Mouse (Mus musculus): ENCODE measurements around the gene Bcl7c. TPM values are rescaled to one million over a fixed set of nuclear protein-coding genes. Genes with fewer than 3 reads are reported as not detected.
A peak's percentile ranks its signal among the peaks of the same experiment; 100 is the strongest.

Bcl7c gene
- polyA plus RNA-seq, 1 experiment, result 94.7 TPM

DNA sequence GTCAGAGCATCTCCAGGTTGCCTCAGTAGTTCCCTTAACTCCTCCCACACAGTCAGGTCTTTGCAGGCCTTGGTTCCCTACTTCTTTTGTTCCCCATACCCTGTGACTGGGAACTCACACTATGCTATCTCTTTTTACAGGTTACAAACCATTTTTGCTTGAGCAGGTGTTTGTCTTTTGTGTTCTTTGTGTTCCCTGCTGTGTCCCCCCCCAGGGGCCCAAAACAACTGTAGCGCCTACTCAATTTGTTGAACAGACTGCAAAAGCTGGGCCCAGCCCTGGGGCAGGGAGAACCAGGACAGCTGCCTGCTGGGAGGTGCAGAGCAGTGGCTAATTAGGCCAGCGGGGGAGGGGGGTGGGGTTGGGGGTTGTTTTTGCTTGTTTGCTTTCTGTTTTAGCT is 90.8 kb downstream of the Bcl7c start:
- Histone ChIP-seq H3K36me3 (ENCODE audit: control insufficient read depth, insufficient read depth) (no peaks in the 10 kb centered on the region), H3ac (ENCODE audit: control insufficient read depth, insufficient read length) (no peak overlapping the region), H3K4me2 (ENCODE audit: low read depth) (no peak overlapping the region), H3K4me3 (no peak overlapping the region), H3K79me2 (ENCODE audit: control insufficient read depth, insufficient read depth) (peaks cover 9% of the 10 kb centered on the region), H3K27me3 (ENCODE audit: control insufficient read depth, insufficient read depth, insufficient read length) (no peaks in the 10 kb centered on the region)
- TF ChIP-seq SRF (IDR thresholded peaks at IDR 0.05; ENCODE audit: control insufficient read depth, insufficient read length, low read depth) (no peak), MAX (IDR thresholded peaks at IDR 0.05; ENCODE audit: low read depth) (no peak), POLR2A (IDR thresholded peaks at IDR 0.05; ENCODE audit: insufficient read length, low read depth) (no peak), TCF3 (IDR thresholded peaks at IDR 0.05; ENCODE audit: insufficient read length, low read depth) (no peak), MYOG (IDR thresholded peaks at IDR 0.05; ENCODE audit: control insufficient read depth in 1 of 3, insufficient read depth in 1 of 3, insufficient read length in 2 of 3, low read depth in 2 of 3) (no peak), E2F4 (IDR thresholded peaks at IDR 0.05; ENCODE audit: insufficient read depth) (no peak), MYOD1 (IDR thresholded peaks at IDR 0.05; ENCODE audit: control insufficient read depth in 1 of 3, insufficient read length in 2 of 3, low read depth in 2 of 3) (no peak), REST (IDR thresholded peaks at IDR 0.05; ENCODE audit: insufficient read depth, insufficient read length) (no peak), CEBPB (IDR thresholded peaks at IDR 0.05; ENCODE audit: insufficient read depth, poor library complexity, severe bottlenecking) (no peak)

DNA sequence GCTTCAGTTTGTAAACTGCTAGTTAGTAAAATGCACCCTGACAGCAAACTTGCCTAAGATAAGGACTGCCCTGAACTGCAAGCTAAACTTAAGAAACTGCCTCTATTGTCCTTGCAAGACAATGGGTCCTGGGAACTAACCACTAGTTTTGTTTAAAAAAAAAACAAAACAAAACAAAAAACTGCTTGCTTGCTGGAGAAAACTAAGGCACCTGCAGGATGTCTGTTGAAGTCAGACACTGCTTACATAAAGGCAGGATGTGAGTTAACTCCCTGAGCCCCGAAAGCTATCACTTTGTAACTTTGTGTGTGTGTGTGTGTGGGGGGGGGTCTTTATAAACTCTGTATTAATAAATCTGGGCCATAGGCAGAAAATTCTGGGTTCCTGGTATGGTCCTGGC is 91.9 kb downstream of the Bcl7c start:
- Histone ChIP-seq H3ac (ENCODE audit: control insufficient read depth, insufficient read length) (no peak overlapping the region), H3K36me3 (ENCODE audit: control insufficient read depth, insufficient read depth) (no peaks in the 10 kb centered on the region), H3K4me2 (ENCODE audit: low read depth) (no peak overlapping the region), H3K79me2 (ENCODE audit: control insufficient read depth, insufficient read depth) (peaks cover 9% of the 10 kb centered on the region), H3K27me3 (ENCODE audit: control insufficient read depth, insufficient read depth, insufficient read length) (no peaks in the 10 kb centered on the region), H3K4me3 (no peak overlapping the region)
- TF ChIP-seq CEBPB (IDR thresholded peaks at IDR 0.05; ENCODE audit: insufficient read depth, poor library complexity, severe bottlenecking), result no peak
- TF ChIP-seq E2F4 (IDR thresholded peaks at IDR 0.05; ENCODE audit: insufficient read depth), result no peak
- TF ChIP-seq TCF12 (IDR thresholded peaks at IDR 0.05; ENCODE audit: insufficient read depth, poor library complexity, severe bottlenecking), result no peak
- no peak for TF ChIP-seq TCF3 (IDR thresholded peaks at IDR 0.05; ENCODE audit: insufficient read length, low read depth)
- no peak for TF ChIP-seq MYOG (IDR thresholded peaks at IDR 0.05; ENCODE audit: control insufficient read depth in 1 of 3, insufficient read depth in 1 of 3, insufficient read length in 2 of 3, low read depth in 2 of 3)
- no peak for TF ChIP-seq USF1 (IDR thresholded peaks at IDR 0.05; ENCODE audit: low read depth)
- no peak for TF ChIP-seq MYOD1 (IDR thresholded peaks at IDR 0.05; ENCODE audit: control insufficient read depth in 1 of 3, insufficient read length in 2 of 3, low read depth in 2 of 3)

DNA sequence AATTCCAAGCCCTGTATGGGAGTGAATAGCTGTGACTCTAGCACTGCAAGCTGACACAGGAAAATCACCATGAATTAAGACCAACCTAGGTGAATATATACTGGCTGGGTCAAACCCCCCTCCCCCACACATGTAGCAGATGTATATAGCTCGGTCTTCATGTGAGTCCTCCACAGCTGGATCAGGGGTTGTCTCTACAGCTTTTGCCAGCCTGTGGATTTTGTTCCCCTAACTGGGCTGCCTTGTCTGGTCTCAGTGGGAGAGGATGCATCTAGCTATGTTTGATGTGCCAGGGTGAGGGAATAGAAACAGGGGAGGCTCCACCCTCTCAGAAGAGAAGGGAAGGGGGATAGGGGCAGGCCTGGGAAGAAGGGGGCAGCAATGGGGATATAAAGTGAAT is 92.4 kb downstream of the Bcl7c start:
- Histone ChIP-seq H3K4me3 (peak overlapping the region; percentile 80), H3K4me2 (ENCODE audit: low read depth) (no peak overlapping the region), H3K27me3 (ENCODE audit: control insufficient read depth, insufficient read depth, insufficient read length) (no peaks in the 10 kb centered on the region), H3K36me3 (ENCODE audit: control insufficient read depth, insufficient read depth) (no peaks in the 10 kb centered on the region), H3ac (ENCODE audit: control insufficient read depth, insufficient read length) (no peak overlapping the region), H3K79me2 (ENCODE audit: control insufficient read depth, insufficient read depth) (peaks cover 9% of the 10 kb centered on the region)
- TF ChIP-seq POLR2A (IDR thresholded peaks at IDR 0.05; ENCODE audit: insufficient read length, low read depth), result no peak
- no peak for TF ChIP-seq MYOG (IDR thresholded peaks at IDR 0.05; ENCODE audit: control insufficient read depth in 1 of 3, insufficient read depth in 1 of 3, insufficient read length in 2 of 3, low read depth in 2 of 3)

DNA sequence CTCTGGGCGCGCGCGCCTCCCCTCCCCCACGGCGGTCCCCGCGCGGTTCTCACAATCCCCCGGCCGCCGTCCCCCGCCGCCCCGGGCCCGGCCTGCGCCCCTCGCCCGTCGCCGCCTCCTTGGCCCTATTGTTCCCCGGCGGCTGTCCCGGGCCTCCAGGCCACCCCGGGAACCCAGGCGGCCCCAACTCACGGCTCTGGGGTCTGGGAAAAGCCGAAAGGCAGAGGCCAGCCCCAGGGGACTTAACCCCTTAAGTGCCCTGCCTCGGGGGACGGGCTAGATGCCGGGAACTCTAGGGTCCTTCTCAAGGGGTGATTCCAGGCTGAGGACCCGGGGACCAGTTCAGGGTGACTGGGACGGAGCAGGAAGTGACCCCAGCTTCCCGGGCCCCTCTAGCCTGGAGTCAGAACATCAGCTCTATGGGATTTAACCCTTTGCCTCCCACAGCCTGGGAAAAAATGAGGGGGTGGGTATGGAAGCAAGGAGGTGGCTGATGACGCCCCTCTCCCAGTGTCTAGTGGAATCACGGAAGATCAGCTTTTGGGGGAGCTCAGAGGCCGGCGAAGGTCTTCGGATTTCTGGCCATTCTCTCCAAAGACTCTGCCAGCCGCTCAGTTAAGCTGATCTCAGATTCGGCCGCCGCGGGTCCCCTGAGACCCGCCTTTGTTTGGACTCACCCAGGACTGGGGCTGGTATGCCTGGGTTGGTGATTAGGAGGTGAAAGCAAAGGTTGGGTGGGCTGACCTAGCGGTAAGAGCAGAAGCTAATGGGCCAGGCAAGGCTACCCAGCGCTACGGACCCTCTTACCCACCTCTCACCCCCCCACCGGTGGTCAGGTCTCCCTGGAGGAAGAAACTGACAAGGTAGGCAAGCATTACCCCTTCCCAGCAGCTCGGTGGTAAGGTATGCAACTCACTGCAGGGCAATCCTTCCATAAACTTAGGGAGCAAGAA is 93.6 kb downstream of the Bcl7c start, which contains the start of gene Zfp629:
Gene Zfp629 (minus strand): TSS at position 907 of the 953 bp plus-strand sequence.
- Histone ChIP-seq H3K4me2 (ENCODE audit: low read depth) (peak within 1 kb of the TSS; percentile 83), H3K4me3 (peak within 1 kb of the TSS; percentile 80), H3K36me3 (ENCODE audit: control insufficient read depth, insufficient read depth) (peaks cover 1% of the 10 kb centered on the region), H3K79me2 (ENCODE audit: control insufficient read depth, insufficient read depth) (peaks cover 9% of the 10 kb centered on the region), H3K27me3 (ENCODE audit: control insufficient read depth, insufficient read depth, insufficient read length) (no peaks in the 10 kb centered on the region), H3ac (ENCODE audit: control insufficient read depth, insufficient read length) (peak within 1 kb of the TSS; percentile 59)
- no peak for TF ChIP-seq TCF3 (IDR thresholded peaks at IDR 0.05; ENCODE audit: insufficient read length, low read depth)
- TF ChIP-seq POLR2A (IDR thresholded peaks at IDR 0.05; ENCODE audit: insufficient read length, low read depth), result no peak
- no peak for TF ChIP-seq POLR2AphosphoS2 (IDR thresholded peaks at IDR 0.05; ENCODE audit: insufficient read length, low read depth)
- no peak for TF ChIP-seq USF1 (IDR thresholded peaks at IDR 0.05; ENCODE audit: low read depth)
- no peak for TF ChIP-seq TCF12 (IDR thresholded peaks at IDR 0.05; ENCODE audit: insufficient read depth, poor library complexity, severe bottlenecking)
- no peak for TF ChIP-seq SRF (IDR thresholded peaks at IDR 0.05; ENCODE audit: control insufficient read depth, insufficient read length, low read depth)
- no peak for TF ChIP-seq MYOD1 (IDR thresholded peaks at IDR 0.05; ENCODE audit: control insufficient read depth in 1 of 3, insufficient read length in 2 of 3, low read depth in 2 of 3)
- TF ChIP-seq MAX (IDR thresholded peaks at IDR 0.05; ENCODE audit: low read depth), result no peak
- TF ChIP-seq E2F4 (IDR thresholded peaks at IDR 0.05; ENCODE audit: insufficient read depth), result no peak
- TF ChIP-seq MYOG (IDR thresholded peaks at IDR 0.05; ENCODE audit: control insufficient read depth in 1 of 3, insufficient read depth in 1 of 3, insufficient read length in 2 of 3, low read depth in 2 of 3), result no peak
- TF ChIP-seq CEBPB (IDR thresholded peaks at IDR 0.05; ENCODE audit: insufficient read depth, poor library complexity, severe bottlenecking), result no peak
- TF ChIP-seq REST (IDR thresholded peaks at IDR 0.05; ENCODE audit: insufficient read depth, insufficient read length), result no peak

DNA sequence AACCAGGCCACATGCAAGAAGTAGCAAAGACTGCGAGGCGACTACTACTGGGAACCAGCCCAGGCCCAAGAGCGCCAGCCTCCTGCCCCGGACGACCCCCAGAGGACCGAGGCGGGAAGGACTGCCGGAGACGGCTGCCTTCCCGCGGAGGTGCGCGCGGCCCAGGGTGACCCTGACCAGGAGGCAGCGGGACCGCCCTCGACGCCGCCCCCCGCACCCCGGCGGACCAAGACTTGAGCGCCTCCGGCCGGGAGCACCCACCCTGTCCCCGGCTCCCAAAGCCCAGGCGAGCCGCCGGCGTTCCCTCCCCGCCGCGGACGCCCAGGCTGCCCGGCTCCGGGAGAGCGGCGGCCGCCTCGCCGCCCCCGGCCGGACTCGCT is 94.2 kb downstream of the Bcl7c start:
- Histone ChIP-seq H3ac (ENCODE audit: control insufficient read depth, insufficient read length) (peak overlapping the region; percentile 59), H3K79me2 (ENCODE audit: control insufficient read depth, insufficient read depth) (peaks cover 9% of the 10 kb centered on the region), H3K4me3 (peak overlapping the region; percentile 80), H3K4me2 (ENCODE audit: low read depth) (peak overlapping the region; percentile 83), H3K36me3 (ENCODE audit: control insufficient read depth, insufficient read depth) (peaks cover 8% of the 10 kb centered on the region), H3K27me3 (ENCODE audit: control insufficient read depth, insufficient read depth, insufficient read length) (no peaks in the 10 kb centered on the region)
- TF ChIP-seq POLR2AphosphoS2 (IDR thresholded peaks at IDR 0.05; ENCODE audit: insufficient read length, low read depth), result no peak
- TF ChIP-seq SRF (IDR thresholded peaks at IDR 0.05; ENCODE audit: control insufficient read depth, insufficient read length, low read depth), result no peak

All from myocyte (in vitro differentiated cells).